Mouse (Mus musculus) embryonic fibroblast, embryonic 13.5 days (primary cell): ENCODE measurements at regions not wholly inside any gene's neighbourhood (a gene's known extent, or its start where the extent isn't known, plus 50 kb on each side); places are given as distances from the start of the nearest gene placed in this dataset.

ENCODE experiments used
- CTCF ChIP-seq: IDR thresholded peaks from 2 replicates; pipeline ENCODE4 v1.5.1; 2011; ENCODE audit warnings: mild to moderate bottlenecking, control low read depth, low read length, moderate library complexity, borderline replicate concordance; ENCODE audit not compliant: insufficient read depth
- POLR2A ChIP-seq: IDR thresholded peaks from 2 replicates; pipeline ENCODE4 v1.6.1; 2011; ENCODE audit warnings: low read depth, mild to moderate bottlenecking, control low read depth, low read length, moderate library complexity

- TF ChIP-seq POLR2A (no peak), CTCF (no peak)
These were observed 358.0 kb upstream of the Zfp960 start for GRCm38 (mm10) chr17:16705890-16706289.
